Mouse (Mus musculus): ENCODE data around the gene Aldh3a2.
A peak's percentile ranks its signal among the peaks of the same experiment; 100 is the strongest.
"Not testable (repeated sequence)": the region's sequence is repeated elsewhere in the genome, so short reads cannot be mapped to it uniquely, and the experiment has no call there.

Gene Aldh3a2

DNA sequence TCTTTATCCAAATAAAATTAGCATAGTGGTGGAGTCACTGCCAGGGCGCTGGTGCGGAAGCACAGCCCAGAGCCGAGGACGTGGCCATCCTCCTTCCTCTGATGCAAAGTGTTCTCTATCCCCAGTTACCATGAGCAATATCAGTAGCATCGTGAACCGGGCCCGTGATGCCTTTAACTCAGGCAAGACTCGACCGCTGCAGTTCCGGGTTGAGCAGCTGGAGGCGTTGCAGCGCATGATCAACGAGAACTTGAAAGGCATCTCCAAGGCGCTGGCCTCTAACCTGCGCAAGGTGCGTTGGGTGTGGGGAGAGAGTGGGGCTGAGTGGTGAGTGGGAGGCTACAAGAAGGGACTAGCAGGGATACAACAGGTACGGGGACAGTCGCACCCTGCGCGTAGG, 55.2 kb downstream of the Aldh3a2 start:
- no peak for DNase-seq (ENCODE audit: low read depth)

DNA sequence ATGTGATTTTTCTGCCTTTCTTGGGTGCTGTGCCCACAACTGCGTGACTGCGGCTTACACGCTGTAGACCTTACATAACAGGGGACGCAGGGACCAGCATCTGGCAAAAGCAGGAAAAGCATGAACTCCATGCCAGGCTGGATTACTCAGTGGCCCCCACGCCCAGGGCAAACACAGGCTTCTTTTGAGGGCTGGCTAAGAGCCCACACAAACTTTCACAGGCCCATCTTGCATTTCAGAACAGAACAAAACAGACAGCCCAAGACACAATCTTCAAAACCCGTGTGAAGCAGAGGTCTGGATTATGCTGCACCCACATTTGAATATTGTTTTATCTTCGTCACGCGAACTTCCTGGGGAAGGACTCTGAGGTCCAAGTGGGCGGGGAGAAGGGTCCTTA, 58.9 kb downstream of the Aldh3a2 start:
- DNase-seq (ENCODE audit: low read depth) = no peak

DNA sequence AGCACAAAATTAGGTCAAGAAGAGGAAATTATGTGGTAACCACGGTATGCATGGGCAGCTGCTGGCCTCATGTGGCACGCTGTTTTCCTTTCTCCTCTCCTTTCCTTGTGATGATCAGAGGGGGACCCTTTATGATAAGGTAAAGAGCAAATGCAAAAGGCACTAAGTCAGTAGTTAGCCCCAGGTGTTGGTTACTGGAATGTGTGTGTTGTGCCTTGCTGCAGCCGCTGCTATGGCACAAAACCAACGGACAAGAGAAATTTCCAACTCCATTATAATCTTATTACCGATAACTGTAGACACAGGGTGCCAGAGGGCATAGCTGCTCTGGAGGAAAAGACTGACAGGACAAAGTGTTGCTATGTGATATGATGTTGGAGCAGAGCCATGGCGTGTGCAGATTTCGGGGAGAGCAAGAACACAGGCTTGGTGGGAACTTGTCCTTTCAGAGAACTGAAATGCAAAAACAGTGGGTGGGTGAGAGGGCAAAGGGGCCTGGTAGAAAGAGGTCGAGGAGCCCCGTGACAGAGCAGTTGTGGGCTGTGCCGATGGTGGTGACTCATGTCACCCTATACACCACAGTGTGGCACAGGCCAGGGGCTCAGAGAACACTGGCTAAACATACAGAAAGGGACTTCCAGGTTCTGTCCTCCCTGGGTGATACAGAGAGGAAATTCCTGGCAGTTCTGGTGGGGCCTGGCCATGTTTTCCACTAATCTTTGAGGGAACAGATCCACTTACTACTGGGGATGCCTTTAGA, 59.6 kb downstream of the Aldh3a2 start, which contains the start of gene Aldh3a1:
Aldh3a1 (plus strand) TSS at position 51 of the 760 bp plus-strand sequence.
- DNase-seq (ENCODE audit: low read depth) = no peak

GRCm38 (mm10) chr11:61206136-61206535, 61.1 kb downstream of the Aldh3a2 start:
- no peak for DNase-seq (ENCODE audit: low read depth)

GRCm38 (mm10) chr11:61205167-61205950, 61.9 kb downstream of the Aldh3a2 start:
- DNase-seq (ENCODE audit: low read depth) = no peak

DNA sequence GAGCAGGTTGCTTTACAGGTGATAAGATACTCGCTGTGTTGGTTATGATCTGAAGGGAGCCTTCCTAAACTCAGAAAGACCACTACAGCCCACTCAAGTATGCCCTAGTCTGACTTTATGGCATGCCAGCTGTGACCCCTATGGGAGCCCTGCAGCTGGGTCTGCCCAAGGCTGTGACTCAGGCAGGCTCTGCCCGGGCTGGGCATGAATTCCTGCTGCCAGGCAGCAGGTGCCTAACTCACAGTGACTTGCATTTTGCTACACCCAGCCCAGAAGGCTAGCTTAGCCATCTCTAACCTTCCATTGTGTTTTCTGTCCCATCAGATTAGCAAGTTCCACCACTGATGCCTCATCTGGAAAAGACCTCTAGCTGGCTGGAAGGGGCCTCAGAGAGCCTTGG, 64.5 kb downstream of the Aldh3a2 start:
- DNase-seq (ENCODE audit: low read depth) = no peak

DNA sequence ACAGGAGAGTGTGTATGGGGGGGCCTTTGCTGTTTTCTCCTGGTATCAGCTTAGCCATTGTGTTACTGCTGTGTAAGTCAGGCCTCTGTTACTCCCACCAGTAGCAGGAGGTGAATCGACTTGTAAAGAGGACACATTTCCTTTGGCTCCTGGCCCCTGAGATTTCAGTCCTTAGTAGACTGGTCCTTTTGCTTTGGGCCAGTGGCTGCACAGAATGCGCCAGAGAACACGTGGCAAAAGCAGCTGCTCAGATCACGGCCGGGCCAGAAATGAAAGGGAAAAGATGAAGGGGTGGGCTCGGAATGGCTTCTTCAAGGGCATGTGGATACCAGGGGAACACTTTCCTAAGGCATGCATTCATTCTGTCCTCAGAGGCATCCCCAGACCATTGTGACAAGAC, 65.1 kb downstream of the Aldh3a2 start:
- DNase-seq (ENCODE audit: low read depth) = no peak

GRCm38 (mm10) chr11:61199620-61200362, 67.5 kb downstream of the Aldh3a2 start:
- DNase-seq (ENCODE audit: low read depth) = no peak

DNA sequence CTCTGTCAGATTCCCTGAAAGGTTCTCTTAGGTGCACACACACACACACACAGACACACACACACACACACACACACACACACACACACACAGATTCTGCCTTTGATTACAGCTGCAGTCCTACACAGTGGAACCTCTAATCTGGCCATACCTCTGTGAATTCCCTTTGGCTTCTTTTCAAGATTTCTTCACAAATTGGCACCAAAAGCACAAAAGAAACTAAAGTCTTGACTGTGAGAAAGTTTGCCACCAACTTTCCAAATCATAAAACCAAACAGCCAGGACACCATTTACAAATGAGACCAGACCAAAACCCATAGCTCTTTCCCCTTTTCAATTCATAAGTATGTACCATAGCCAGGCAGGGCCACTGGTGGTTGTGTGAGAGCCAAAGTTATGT, 69.3 kb downstream of the Aldh3a2 start:
- no peak for DNase-seq (ENCODE audit: low read depth)

DNA sequence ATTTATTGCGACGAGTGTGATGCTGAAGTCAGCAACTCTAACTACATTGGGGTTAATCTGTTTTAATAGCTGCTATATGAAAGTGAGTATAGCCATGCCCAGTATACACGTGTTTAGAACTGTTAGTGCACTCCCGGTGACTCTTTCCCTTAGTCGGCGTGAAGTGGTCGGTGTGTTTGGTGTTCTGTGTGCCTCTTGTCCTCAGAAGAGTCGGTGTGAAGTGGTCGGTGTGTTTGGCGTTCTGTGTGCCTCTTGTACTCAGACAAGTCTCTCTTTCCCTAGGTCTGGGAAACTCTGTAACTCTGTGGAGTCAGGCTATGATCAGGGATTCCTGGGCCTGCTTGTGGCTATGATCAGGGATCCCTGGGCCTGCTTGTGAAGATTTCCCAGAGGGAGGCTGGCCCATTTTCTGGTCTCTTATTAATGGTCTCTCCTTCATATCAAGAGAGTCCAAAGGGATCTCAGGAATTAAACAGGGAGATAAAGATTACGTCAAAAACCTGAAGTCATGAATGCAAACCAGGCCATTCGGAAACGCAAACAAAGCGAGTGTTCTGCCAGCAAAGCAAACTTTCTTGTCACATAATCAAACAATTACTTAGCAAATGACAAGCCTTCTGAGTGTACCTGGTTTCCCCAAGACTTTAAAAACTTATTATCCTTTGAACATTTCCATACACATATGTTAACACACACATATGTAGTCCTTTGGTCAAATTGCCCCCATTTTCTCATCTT, 70.5 kb downstream of the Aldh3a2 start:
- DNase-seq (ENCODE audit: low read depth) = no peak

DNA sequence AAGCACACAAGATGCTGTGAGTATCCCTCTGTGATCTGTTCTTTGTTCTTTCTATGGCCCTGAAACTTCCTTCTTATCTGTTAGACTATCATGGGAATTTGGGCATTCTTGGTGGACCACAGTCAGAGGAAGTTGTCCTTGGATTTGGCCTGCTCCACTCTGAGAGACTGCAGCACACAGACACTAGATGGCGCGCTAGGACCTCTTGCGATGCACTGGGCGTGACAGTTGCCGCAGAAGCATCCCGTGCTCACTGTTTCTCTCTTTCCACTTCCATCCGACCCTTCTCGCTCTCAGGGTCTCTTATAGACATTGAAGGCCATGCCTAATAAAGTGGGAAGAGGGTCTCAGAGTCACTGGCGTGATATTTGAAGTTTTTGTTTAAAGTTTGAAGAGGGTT, 73.9 kb downstream of the Aldh3a2 start:
- DNase-seq (ENCODE audit: low read depth) = peak; percentile 51

DNA sequence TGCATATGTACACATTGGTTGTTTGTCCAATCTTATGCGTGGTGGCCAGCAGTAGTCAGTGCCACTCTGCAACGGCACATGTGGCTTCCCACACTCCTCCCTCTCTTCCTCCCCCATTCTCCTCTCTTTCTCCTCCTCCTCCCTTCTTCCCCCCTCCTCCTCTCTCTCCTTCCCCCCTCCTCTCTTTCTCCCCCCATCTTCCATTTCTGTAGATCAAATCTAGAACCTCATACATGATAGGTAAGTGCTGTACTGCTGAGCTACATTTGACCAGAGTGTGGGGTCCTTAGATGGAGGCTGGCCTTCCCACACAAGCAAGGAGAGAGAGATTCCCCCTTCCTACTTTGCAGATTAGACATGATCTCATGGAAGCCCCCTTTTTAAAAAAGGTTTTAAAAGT, 74.5 kb downstream of the Aldh3a2 start:
- DNase-seq (ENCODE audit: low read depth) = no peak

GRCm38 (mm10) chr11:61192123-61192522, 75.1 kb downstream of the Aldh3a2 start:
- not testable (repeated sequence) for DNase-seq (ENCODE audit: low read depth)

GRCm38 (mm10) chr11:61190776-61191175, 76.5 kb downstream of the Aldh3a2 start:
- no peak for DNase-seq (ENCODE audit: low read depth)

DNA sequence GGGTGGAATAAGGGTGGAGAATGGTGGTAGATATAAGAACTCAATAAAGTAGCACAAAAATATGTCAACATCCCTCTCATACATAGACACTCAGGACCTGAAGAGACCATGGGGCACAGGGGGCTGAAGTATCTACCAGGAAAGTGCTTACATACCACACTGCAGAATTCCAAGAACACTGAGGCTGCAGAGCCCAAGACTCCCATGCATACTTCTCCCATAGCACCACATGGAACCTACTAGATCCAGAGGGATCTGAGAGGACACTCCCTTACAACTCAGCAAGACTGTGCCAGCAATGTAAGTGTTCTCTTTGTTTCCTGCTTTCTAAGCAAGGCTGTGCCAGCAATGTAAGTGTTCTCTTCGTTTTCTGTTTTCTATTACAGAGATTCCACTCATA, 83.4 kb downstream of the Aldh3a2 start:
- no peak for DNase-seq (ENCODE audit: low read depth)

GRCm38 (mm10) chr11:61181624-61182023, 85.6 kb downstream of the Aldh3a2 start:
- DNase-seq (ENCODE audit: low read depth) = no peak

- DNase-seq (ENCODE audit: low read depth) = no peak
These were observed 86.9 kb downstream of the Aldh3a2 start for GRCm38 (mm10) chr11:61180361-61180760.

DNA sequence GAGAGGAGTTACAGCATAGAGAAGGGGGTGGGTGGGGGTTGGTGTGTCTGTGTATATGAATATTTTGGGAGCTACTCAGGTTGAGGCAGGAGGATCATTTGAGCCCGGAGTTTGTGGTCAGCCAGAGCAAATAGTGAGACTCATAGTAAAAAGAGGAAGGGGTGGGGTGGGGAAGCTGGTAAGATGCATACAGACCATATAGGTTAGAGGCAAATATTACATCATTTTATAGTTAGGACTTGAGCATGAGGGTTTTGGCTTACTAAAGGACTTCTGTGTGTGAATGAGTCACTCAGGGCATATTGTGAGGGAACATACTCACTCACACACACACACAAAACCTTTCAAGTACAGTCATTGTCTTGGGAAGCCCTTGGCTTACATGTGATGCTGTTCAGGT, 90.9 kb downstream of the Aldh3a2 start:
- DNase-seq (ENCODE audit: low read depth) = no peak

DNA sequence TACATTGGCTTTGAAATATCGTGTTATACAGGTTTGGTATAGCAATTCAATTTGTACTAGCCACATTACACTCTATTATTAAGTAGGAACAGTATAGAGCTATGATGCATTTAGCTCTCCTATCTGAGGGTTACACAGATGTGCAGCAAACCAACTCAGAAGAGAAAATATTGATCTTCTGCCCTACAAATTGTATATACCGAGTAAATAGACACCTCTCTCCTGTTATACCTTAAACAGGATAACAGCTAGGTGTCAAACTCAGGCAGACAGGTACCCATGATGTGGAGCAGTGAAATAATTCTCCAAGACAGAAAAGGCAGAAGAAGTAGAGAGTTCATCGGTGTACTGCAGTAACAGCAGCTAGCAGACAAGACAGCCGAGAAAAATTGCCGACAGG, 91.5 kb downstream of the Aldh3a2 start:
- no peak for DNase-seq (ENCODE audit: low read depth)

- DNase-seq (ENCODE audit: low read depth) = peak; percentile 99
These were observed 92.2 kb downstream of the Aldh3a2 start, which contains the start of gene Usp22 for GRCm38 (mm10) chr11:61174821-61175658. Gene Usp22, minus strand, starts transcription at chr11:61175055.

DNA sequence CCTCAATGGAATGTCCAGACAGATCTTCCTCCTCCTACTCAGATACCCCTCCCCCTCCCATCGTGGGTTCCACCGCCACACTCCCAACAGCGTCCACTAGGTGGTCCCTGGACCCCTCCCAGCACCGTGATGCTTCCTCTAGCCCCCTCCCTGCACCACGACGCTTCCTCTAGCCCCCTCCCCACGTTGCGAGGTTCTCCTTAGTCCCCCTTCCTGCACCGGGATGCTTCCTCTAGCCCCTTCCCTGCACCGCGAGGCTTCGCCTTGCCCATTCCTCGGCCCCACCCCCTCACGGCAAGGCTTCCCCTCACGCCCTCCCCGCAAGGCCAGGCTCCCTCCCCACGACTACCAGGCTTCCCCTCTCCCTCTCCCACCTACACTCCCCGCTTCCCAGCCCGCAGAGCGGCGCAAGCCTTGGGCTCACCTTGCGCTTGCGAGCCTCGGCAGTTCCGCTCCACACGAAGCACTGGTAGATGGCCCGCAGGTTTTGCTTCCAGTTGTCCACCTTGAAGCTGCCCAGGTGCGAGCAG, 92.9 kb downstream of the Aldh3a2 start:
- DNase-seq (ENCODE audit: low read depth) = peak; percentile 19
